Mouse (Mus musculus): Measurements from ENCODE around the gene Col12a1. TPM values are rescaled to one million over a fixed set of nuclear protein-coding genes. Genes with fewer than 3 reads are reported as not detected.
A peak's percentile ranks its signal among the peaks of the same experiment; 100 is the strongest.

Gene Col12a1
- total RNA-seq (2021): 1 to 10 TPM; 7.1 to 8.3 TPM

DNA sequence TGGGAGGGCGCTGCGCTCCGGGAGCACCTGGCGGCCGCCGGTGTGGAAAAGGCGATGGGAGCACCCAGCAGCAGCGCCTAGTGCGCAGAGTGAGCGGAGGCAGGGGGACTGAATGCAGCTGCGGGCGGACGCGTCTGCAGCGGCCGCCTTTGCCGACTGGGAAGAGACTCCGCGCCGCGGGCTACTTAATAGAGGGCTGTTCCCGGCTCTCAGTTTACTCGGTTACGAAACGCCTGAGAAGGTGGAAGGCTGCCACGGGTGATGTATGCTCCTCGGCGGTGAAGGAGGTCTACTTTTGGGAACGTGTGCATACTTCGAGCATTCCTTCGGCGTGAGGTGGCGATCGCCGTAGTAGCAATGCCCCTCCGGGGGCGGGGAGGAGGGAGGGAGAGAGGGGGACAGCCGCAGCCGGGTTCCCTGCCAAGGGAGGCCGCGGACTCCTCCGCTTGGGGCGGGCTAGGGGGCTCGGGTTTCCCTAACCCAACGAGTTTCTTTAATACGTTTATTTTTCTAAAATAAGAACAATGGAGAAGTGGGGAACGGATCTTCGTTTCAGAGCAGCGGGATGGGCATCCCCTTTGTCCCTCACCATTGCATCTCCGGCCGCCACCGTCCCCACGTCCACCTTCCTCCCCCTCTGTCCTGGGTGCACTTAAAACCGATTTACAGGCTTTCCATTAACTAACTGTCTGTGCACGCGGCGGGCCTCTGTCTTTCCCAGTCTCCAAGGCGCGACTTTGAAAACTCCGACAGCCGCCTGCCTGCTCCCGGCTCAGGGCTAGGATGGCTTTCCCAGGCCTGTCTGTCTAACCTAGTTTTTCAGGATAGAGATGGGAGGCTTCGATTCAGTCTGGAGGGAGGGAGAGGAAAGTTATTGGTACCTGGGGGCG is at the start of gene Col12a1:
TSS of gene Col12a1 (minus strand) at position 351 of the 890 bp plus-strand sequence.
- intact Hi-C loops (cut with DNase I): loop anchor here (2.0 to 10.0 kb wide), 2 partner anchors 194 to 674 kb away; no protein-coding TSS in a partner anchor
- peak; percentile 70 to 75 for DNase-seq

DNA sequence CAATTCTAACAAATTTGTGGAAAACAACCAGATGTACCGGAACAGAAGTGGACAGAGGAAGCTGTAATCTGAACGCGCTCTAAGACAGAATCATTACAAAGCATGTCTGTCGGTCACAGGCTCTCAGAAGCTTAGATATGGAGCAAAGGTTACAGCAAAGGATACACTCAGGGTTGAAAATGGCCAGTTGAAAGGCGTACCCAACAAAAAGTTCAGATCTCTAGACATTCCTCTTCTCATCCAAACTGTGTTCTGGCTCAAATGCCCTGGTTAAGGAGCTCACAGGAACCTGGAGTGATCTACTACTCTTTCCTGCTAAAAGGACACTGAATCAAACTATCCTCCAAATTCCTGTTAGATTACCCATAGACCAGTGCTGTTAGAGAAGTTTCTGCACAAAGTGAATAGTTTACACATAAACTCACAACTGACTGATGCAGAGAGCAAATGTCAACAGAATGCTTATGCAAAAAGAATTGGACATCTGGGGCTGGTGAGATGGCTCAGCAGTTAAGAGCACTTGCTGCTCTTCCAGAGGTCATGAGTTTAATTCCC is 48.4 kb upstream of the Col12a1 start:
- intact Hi-C loops (cut with DNase I): no loop called here
- DNase-seq: no peak

DNA sequence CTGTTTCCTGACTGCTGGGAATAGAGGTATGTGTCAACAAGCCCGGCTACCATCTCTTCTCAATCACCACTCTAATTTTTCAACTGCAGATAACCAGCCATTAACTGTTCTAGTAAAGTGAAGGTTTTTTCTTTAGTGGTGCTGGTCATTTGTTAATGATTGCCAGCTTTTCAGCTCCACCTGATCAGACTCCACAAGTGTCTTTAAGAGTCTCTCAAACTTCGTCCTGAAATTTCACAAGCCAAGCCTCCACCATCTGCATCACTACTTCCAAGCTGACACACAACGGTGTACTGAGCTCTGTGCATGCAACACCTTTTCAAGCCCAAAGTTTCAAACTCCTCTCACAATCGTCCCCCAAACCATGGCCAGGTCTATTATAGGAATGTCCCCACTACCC is 46.7 kb upstream of the Col12a1 start:
- intact Hi-C loops (cut with DNase I): no loop called here
- DNase-seq: no peak

- intact Hi-C loops (cut with DNase I): loop anchor here (2.0 kb wide), 1 partner anchor 30 kb away; the partner anchor contains the start of gene Tmem30a
Observed at GRCm38 (mm10) chr9:79762519-79762918, 43.9 kb upstream of the Col12a1 start.

DNA sequence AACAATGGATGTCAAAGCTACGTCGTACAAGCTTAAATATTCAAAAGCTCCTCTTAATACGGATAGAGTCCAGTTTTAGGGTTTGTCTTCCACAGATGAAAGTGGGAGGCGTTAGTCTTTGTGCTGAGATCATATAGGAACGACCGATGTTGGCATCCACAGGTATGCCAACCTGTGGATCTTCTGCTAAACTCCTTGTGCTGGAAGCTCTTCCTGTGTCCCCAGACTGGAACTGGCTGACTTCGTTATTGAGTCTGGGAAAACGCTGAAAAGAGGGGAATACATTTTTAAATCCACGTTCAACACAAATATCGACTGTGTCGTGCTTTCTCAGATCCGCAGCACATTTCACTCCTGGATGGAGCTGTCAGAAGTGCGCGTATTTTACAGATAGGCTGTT is 41.4 kb upstream of the Col12a1 start:
- intact Hi-C loops (cut with DNase I): no loop called here
- DNase-seq: no peak

More at GRCm38 (mm10) chr9:79762519-79762918, 43.9 kb upstream of the Col12a1 start:
- DNase-seq: no peak

GRCm38 (mm10) chr9:79759385-79760005 is 40.9 kb upstream of the Col12a1 start, which contains the start of gene Cox7a2:
Cox7a2 (minus strand) TSS chr9:79759878.
- intact Hi-C loops (cut with DNase I): no loop called here

GRCm38 (mm10) chr9:79755311-79755710 is 36.7 kb upstream of the Col12a1 start:
- no peak for DNase-seq
- intact Hi-C loops (cut with DNase I): no loop called here

More at GRCm38 (mm10) chr9:79759385-79760005, 40.9 kb upstream of the Col12a1 start, which contains the start of gene Cox7a2:
- peak; percentile 97 to 98 for DNase-seq

DNA sequence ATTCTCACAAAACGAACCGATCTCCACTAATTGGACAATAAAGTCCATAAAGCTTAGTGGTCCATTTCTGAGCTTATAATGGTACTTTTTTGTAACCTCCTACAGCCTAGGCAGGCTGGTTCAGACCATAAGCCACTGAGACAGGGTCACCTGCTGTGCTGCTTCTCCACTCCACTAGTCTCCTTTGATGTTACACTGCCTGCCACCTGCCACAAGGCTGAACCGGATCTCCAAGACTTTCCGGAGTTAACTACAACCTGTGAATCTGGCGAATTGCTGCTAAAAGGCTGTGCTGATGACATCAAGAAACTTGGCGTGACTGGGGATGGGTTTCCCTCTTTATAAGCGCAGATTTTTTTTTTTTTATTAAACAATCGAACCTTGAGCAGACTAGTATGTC is 33.2 kb upstream of the Col12a1 start:
- DNase-seq: no peak
- intact Hi-C loops (cut with DNase I): no loop called here

GRCm38 (mm10) chr9:79750709-79751108 is 32.1 kb upstream of the Col12a1 start:
- intact Hi-C loops (cut with DNase I): no loop called here
- no peak for DNase-seq

GRCm38 (mm10) chr9:79745036-79745435 is 26.4 kb upstream of the Col12a1 start:
- DNase-seq: no peak

DNA sequence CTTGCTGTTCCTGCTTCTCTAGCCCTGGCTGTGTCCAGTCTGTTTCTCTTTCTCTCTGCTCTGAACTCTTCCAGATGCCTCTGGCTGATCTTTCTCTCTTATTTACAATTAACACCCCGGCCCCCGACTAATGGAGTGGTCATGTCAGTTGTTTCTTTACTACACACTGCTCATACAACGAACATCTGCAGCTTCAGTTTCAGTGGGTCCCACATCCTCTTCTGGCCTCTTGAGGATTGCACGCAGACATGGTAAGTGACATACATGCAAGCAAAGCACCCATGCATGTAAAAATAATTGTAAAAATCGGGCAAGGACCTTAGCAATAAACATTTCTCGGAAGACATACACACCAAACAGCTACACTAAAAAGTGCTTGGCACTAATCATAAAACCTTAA is 17.0 kb upstream of the Col12a1 start:
- DNase-seq: no peak
- intact Hi-C loops (cut with DNase I): no loop called here

More at GRCm38 (mm10) chr9:79745036-79745435, 26.4 kb upstream of the Col12a1 start:
- intact Hi-C loops (cut with DNase I): no loop called here

GRCm38 (mm10) chr9:79730301-79730700 is 11.7 kb upstream of the Col12a1 start:
- intact Hi-C loops (cut with DNase I): no loop called here
- no peak for DNase-seq

DNA sequence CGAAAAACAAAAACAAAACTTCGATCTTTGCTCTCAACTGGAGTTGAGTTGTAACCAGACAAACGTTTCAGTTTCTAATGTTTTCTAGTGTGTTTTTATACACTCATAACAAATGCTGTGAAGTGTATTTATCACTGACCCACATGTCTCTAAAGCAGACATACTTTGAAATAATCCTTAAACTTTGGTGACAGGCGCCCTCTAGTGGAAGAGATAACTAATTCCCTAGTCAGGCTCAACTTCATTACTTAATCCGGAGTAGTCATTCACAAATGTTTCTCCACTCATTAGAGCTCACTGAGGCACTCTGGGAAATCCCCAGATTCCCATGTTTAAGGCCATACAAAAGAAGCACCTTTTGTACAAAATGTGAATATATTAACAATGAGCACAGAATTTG is 4.5 kb upstream of the Col12a1 start:
- peak; percentile 36 to 66 for DNase-seq
- intact Hi-C loops (cut with DNase I): loop anchor here (5.0 kb wide), 2 partner anchors 304 to 1076 kb away; no protein-coding TSS in a partner anchor

GRCm38 (mm10) chr9:79721056-79721455 is 2.4 kb upstream of the Col12a1 start:
- intact Hi-C loops (cut with DNase I): loop anchor here (1.0 to 5.0 kb wide), 3 partner anchors 306 to 1074 kb away; no protein-coding TSS in a partner anchor
- DNase-seq: peak; percentile 57 to 73

DNA sequence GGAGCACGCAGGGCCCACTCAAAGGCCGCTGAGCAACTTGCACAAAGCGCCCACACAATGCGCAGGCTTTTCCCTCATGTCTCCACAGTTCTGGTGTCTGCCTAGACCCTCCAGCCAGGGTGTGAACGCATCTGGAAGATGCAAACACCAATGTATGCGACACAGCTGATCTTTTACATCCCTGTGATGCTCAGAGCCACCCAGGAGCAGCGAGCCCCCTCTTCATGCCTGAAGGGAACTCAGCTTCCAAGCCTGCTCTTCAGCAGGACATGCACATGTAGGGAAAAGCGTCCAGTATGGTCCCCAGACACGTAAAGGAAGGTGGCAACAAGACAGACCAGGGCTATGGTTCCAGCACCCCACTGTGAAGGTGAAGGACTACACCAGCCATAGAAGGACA is 1.5 kb upstream of the Col12a1 start:
- DNase-seq: no peak
- intact Hi-C loops (cut with DNase I): loop anchor here (1.0 to 5.0 kb wide), 3 partner anchors 307 to 1073 kb away; no protein-coding TSS in a partner anchor

DNA sequence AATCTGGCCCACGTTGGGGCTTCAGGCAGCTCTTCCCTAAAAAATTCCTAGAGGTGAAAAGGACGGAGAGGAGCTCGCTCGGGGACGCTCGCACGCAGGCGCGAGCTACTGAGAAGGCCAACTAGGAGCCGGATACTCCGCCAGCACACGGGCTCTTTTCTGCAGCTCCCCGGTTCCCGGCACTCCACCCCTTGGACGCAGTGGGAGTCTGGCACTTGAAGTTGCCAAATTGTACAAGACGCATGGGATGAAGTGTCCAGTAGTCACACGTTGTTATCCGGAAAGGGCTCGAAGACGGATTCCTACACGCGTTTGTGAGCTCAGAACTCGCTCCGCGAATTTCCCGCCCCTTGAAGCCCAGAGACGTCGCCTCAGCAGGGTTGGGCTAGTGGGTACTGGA is 820 bp upstream of the Col12a1 start:
- intact Hi-C loops (cut with DNase I): loop anchor here (2.0 to 10.0 kb wide), 2 partner anchors 195 to 675 kb away; no protein-coding TSS in a partner anchor
- DNase-seq: peak; percentile 52 to 55

GRCm38 (mm10) chr9:79717836-79718475 is 675 bp downstream of the Col12a1 start:
- peak; percentile 31 to 38 for DNase-seq
- intact Hi-C loops (cut with DNase I): loop anchor here (2.0 to 10.0 kb wide), 4 partner anchors 193 to 673 kb away; no protein-coding TSS in a partner anchor

DNA sequence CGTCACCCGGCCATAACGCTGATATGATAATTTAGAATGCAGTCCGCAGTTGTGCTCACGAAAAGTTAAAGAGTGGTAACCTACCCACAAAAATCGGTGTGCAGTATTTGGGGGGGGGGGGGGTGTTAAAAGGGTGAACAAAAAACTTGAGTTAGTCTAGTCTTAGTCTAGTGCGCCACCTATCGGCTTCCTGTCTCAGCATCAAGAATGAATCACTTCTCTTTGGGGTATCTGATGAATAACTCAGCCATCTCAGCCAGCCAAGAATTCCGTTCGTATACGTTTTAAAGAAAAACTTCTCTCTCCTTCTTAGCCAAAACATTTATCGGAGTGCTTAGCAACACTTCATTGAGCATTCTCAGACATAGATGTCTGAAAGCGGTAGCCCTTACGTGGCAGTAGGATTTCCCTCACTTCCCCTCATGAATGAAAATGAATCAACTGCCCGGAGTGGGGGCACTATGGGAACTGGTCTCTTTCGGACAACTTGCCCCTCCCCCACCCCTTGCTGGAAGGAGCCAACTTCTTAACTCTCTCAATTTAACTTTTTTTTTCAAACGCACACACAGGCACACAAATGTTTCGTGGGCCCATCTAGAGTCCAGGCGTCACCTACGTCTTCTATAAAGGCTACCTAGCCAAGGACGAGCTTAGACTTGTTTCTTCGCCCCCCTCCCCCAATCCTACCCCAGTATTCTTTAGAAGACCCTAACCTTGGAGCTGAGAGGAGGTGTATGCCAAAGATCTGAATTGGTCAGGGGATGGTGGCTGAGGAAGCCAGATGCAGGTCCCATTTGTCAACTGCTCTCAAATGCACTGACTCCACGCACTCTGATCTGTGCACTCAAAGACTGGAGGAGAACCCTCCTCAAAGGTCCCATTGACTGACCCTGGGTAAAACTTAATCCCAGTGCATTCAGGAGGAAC is 1.5 kb downstream of the Col12a1 start:
- DNase-seq: peak; percentile 71 to 82
- intact Hi-C loops (cut with DNase I): loop anchor here (2.0 to 10.0 kb wide), 3 partner anchors 192 to 608 kb away; no protein-coding TSS in a partner anchor

DNA sequence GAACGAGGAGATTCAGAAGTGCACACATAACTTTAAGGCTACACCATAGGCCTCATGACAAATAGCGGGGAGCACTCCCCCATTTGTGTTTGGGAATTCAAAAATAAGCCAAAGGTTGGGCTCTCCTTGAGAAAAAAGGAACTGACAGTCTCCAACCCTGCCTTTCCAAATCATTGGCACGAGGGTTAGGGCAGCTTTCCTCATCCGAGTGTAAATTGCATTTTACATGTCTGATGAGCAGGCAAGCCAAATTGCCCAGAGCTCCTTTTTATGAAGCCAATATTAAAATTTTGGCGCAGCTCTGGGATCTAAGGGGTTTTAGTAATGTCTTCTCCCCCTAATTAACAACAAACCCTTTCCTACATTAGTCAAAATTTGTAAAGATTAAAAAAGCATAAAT is 2.1 kb downstream of the Col12a1 start:
- DNase-seq: peak in 1 of 2 experiments; percentile 17
- intact Hi-C loops (cut with DNase I): loop anchor here (2.0 to 10.0 kb wide), 3 partner anchors 192 to 608 kb away; no protein-coding TSS in a partner anchor

All from heart, postnatal 10 days (tissue).